Mouse (Mus musculus): ENCODE data around the gene Rsl1. TPM values are rescaled to one million over a fixed set of nuclear protein-coding genes. Genes with fewer than 3 reads are reported as not detected.
"Not testable (repeated sequence)": the region's sequence is repeated elsewhere in the genome, so short reads cannot be mapped to it uniquely, and the experiment has no call there.

Rsl1 gene
- polyA plus RNA-seq (2012; ENCODE audit: insufficient read depth, insufficient read length, missing spikeins), result 9.2 and 11.7 TPM in 2 replicates

- H3K4me3 ChIP-seq (ENCODE audit: insufficient read depth, low read length), result peak within 1 kb of the TSS; percentile 98
- H3K4me1 ChIP-seq (ENCODE audit: control insufficient read depth, insufficient read depth, low read length), result not testable (repeated sequence)
- peak within 1 kb of the TSS; percentile 52 for H3K27ac ChIP-seq (ENCODE audit: insufficient read depth, low read depth, low read length)
These were observed at the start of gene Rsl1 for GRCm38 (mm10) chr13:67172991-67173722. Gene Rsl1, plus strand, starts transcription at chr13:67173182.

DNA sequence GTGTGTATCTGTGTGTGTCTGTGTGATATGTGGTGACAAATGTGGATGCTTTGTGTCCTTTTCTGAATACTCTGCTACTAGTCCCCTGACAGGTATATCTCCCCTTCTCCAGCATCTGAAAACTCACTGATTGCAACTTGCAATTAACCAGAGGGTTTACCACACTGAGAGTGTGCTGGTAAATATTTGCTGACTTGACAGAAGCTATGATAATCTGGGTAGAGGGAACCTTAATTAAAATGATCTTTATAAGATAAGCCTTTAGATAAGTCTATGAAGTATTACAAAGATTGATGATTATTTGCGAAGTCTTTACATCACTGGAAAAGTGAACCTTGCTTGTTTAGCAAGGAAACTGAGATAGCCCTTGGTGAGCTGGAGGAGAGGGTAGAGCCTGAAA lies 48.5 kb upstream of the Rsl1 start:
- no peaks in the 10 kb centered on the region for H3K4me1 ChIP-seq (ENCODE audit: control insufficient read depth, insufficient read depth, low read length)
- TF ChIP-seq POLR2A (IDR thresholded peaks at IDR 0.05; ENCODE audit: borderline replicate concordance, low read depth, low read length) (no peak), CTCF (IDR thresholded peaks at IDR 0.05; ENCODE audit: low read depth, low read length) (no peak)
- no peak overlapping the region for H3K27ac ChIP-seq (ENCODE audit: insufficient read depth, low read depth, low read length)
- H3K4me3 ChIP-seq (ENCODE audit: insufficient read depth, low read length), result no peak overlapping the region

DNA sequence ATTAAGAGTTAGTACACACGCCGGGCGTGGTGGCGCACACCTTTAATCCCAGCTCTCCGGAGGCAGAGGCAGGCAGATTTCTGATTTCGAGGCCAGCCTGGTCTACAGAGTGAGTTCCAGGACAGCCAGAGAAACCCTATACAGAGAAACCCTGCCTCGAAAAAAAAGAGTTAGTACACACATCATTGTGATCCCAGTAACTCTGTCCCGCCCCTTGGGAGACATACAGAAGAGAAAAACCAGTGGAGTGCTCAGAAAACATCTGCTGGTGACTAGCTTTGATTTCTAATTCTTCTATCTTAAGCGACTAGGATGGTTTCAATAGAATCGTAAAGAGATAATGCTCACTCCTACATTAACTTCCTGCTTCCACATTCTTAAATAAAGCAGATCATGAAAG lies 45.5 kb upstream of the Rsl1 start:
- H3K4me1 ChIP-seq (ENCODE audit: control insufficient read depth, insufficient read depth, low read length); H3K4me3 ChIP-seq (ENCODE audit: insufficient read depth, low read length); H3K27ac ChIP-seq (ENCODE audit: insufficient read depth, low read depth, low read length): not testable (repeated sequence)

- no peaks in the 10 kb centered on the region for H3K4me1 ChIP-seq (ENCODE audit: control insufficient read depth, insufficient read depth, low read length)
- H3K4me3 ChIP-seq (ENCODE audit: insufficient read depth, low read length), result peak overlapping the region; percentile 88
- 0 out of 2 replicates have a peak overlapping the region, but pooled peaks have one; percentile 39 for H3K27ac ChIP-seq (ENCODE audit: insufficient read depth, low read depth, low read length)
- 0 out of 2 replicates have a peak, but pooled peaks have one; percentile 14 for TF ChIP-seq CTCF (IDR thresholded peaks at IDR 0.05; ENCODE audit: low read depth, low read length)
- no peak; the same call in 1 of the 2 replicates for TF ChIP-seq POLR2A (IDR thresholded peaks at IDR 0.05; ENCODE audit: borderline replicate concordance, low read depth, low read length)
These were observed 44.8 kb upstream of the Rsl1 start for GRCm38 (mm10) chr13:67128038-67128721.

GRCm38 (mm10) chr13:67166122-67166521 lies 6.9 kb upstream of the Rsl1 start:
- H3K4me3 ChIP-seq (ENCODE audit: insufficient read depth, low read length); H3K27ac ChIP-seq (ENCODE audit: insufficient read depth, low read depth, low read length); H3K4me1 ChIP-seq (ENCODE audit: control insufficient read depth, insufficient read depth, low read length): not testable (repeated sequence)

GRCm38 (mm10) chr13:67173723-67174055 lies 707 bp downstream of the Rsl1 start:
- Histone ChIP-seq H3K27ac (ENCODE audit: insufficient read depth, low read depth, low read length) (no peak overlapping the region), H3K4me3 (ENCODE audit: insufficient read depth, low read length) (peak overlapping the region; percentile 98), H3K4me1 (ENCODE audit: control insufficient read depth, insufficient read depth, low read length) (no peaks in the 10 kb centered on the region)
- TF ChIP-seq CTCF (IDR thresholded peaks at IDR 0.05; ENCODE audit: low read depth, low read length), result no peak
- TF ChIP-seq POLR2A (IDR thresholded peaks at IDR 0.05; ENCODE audit: borderline replicate concordance, low read depth, low read length), result no peak

DNA sequence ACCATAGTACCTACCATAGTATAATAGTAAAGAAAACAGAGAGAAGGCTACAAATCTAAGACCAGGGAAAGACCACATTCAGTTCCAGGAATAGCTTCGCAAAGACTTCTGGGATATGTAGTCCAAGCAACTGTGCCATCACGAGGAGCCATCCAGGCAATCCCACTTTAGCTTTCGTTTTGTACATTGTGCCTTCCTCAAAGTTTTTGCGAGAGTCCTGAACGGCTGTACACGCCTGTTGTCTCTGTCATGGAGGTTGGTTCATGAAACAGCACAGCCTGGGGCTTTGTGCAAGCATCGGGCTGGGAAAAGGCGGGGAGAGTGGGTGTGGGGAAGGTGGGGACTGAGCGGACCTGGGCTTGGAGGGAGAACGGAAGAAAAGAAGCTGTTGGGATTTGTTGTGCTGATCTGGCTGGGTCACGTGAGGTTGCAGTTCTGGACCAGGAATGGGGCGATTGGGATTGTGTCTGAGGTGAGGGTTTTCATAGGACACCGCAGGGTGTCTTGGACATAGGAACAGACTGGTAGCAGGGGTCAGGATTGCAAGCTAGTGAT lies 21.4 kb downstream of the Rsl1 start, which contains the start of gene Zfp455:
Gene Zfp455 (plus strand): TSS at position 167 of the 555 bp plus-strand sequence.
- TF ChIP-seq POLR2A (IDR thresholded peaks at IDR 0.05; ENCODE audit: borderline replicate concordance, low read depth, low read length) (no peak), CTCF (IDR thresholded peaks at IDR 0.05; ENCODE audit: low read depth, low read length) (no peak)
- peak within 1 kb of the TSS; percentile 93 for H3K4me3 ChIP-seq (ENCODE audit: insufficient read depth, low read length)
- H3K4me1 ChIP-seq (ENCODE audit: control insufficient read depth, insufficient read depth, low read length), result peaks cover 2% of the 10 kb centered on the region; the same call in 1 of the 2 replicates
- peak within 1 kb of the TSS; percentile 67 for H3K27ac ChIP-seq (ENCODE audit: insufficient read depth, low read depth, low read length)

- H3K4me3 ChIP-seq (ENCODE audit: insufficient read depth, low read length), result no peak overlapping the region
- no peak overlapping the region for H3K27ac ChIP-seq (ENCODE audit: insufficient read depth, low read depth, low read length)
- no peaks in the 10 kb centered on the region for H3K4me1 ChIP-seq (ENCODE audit: control insufficient read depth, insufficient read depth, low read length)
- TF ChIP-seq CTCF (IDR thresholded peaks at IDR 0.05; ENCODE audit: low read depth, low read length), result no peak
- TF ChIP-seq POLR2A (IDR thresholded peaks at IDR 0.05; ENCODE audit: borderline replicate concordance, low read depth, low read length), result no peak
These were observed 28.7 kb downstream of the Rsl1 start for GRCm38 (mm10) chr13:67201656-67202055.

DNA sequence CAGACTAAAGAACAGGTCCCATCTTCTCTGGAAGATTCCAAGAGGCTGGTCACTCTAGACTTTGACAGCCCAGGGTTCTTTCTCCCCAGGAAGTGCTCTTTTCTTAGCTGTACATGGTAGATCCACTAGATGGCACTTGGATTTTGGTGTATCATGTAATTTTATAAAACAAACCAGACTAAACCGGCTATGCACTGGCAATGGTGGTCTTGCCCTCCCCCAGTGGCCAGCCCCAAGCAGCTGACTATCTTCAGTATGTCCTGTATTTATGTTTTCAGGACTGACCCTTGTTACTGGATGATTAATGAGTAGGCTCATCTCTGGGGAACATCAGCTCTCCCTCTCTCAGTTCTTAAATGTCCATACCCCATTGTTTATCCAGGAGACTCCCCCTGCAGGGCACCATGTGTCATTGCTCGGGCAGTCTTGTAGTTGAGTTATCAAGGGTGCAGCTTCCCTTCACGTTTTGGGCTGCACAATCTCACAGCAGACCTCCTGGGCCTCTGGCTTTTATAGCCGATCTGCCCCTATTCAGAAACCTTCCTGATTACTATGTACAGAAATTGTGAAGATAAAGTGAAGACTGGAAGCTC lies 41.1 kb downstream of the Rsl1 start:
- no peak overlapping the region for H3K4me3 ChIP-seq (ENCODE audit: insufficient read depth, low read length)
- no peak overlapping the region for H3K27ac ChIP-seq (ENCODE audit: insufficient read depth, low read depth, low read length)
- TF ChIP-seq CTCF (IDR thresholded peaks at IDR 0.05; ENCODE audit: low read depth, low read length) (no peak), POLR2A (IDR thresholded peaks at IDR 0.05; ENCODE audit: borderline replicate concordance, low read depth, low read length) (no peak)
- H3K4me1 ChIP-seq (ENCODE audit: control insufficient read depth, insufficient read depth, low read length), result no peaks in the 10 kb centered on the region

Other genes with a start within 250 kb of the Rsl1 start
- gene Zfp712, start 112.0 kb upstream of the Rsl1 start, polyA plus RNA-seq (2012; ENCODE audit: insufficient read depth, insufficient read length, missing spikeins), result 0.83 and 1.4 TPM in 2 replicates
- gene Zfp708, start 75.2 kb upstream of the Rsl1 start, polyA plus RNA-seq (2012; ENCODE audit: insufficient read depth, insufficient read length, missing spikeins), result not detected in 2 replicates
- gene Gm28557, start 64.6 kb upstream of the Rsl1 start, polyA plus RNA-seq (2012; ENCODE audit: insufficient read depth, insufficient read length, missing spikeins), result 6.2 and 7.1 TPM in 2 replicates
- gene Rslcan18, start 56.9 kb upstream of the Rsl1 start, polyA plus RNA-seq (2012; ENCODE audit: insufficient read depth, insufficient read length, missing spikeins), result 0.90 and 1.5 TPM in 2 replicates
- 3.1 and 3.8 TPM in 2 replicates for gene Zfp759, start 51.5 kb upstream of the Rsl1 start, polyA plus RNA-seq (2012; ENCODE audit: insufficient read depth, insufficient read length, missing spikeins)
- gene Zfp455, start 21.3 kb downstream of the Rsl1 start, polyA plus RNA-seq (2012; ENCODE audit: insufficient read depth, insufficient read length, missing spikeins), result 6.5 and 6.7 TPM in 2 replicates
- 2.5 and 2.7 TPM in 2 replicates for gene Zfp458, start 105.3 kb downstream of the Rsl1 start, polyA plus RNA-seq (2012; ENCODE audit: insufficient read depth, insufficient read length, missing spikeins)
- gene Zfp457, start 133.3 kb downstream of the Rsl1 start, polyA plus RNA-seq (2012; ENCODE audit: insufficient read depth, insufficient read length, missing spikeins), result 0.84 TPM in 1 of 2 replicates, not detected in the other
- 7.0 and 7.9 TPM in 2 replicates for gene Zfp595, start 159.4 kb downstream of the Rsl1 start, polyA plus RNA-seq (2012; ENCODE audit: insufficient read depth, insufficient read length, missing spikeins)
- gene Gm28044, start 187.4 kb downstream of the Rsl1 start, polyA plus RNA-seq (2012; ENCODE audit: insufficient read depth, insufficient read length, missing spikeins), result not detected in 2 replicates
- gene Zfp953, start 187.4 kb downstream of the Rsl1 start, polyA plus RNA-seq (2012; ENCODE audit: insufficient read depth, insufficient read length, missing spikeins), result 5.8 and 6.2 TPM in 2 replicates
- gene Gm28041, start 202.6 kb downstream of the Rsl1 start, polyA plus RNA-seq (2012; ENCODE audit: insufficient read depth, insufficient read length, missing spikeins), result 1.7 TPM in 1 of 2 replicates, not detected in the other
- gene Zfp456, start 202.6 kb downstream of the Rsl1 start, polyA plus RNA-seq (2012; ENCODE audit: insufficient read depth, insufficient read length, missing spikeins), result 4.5 and 7.1 TPM in 2 replicates
- 13.5 and 14.4 TPM in 2 replicates for gene Zfp429, start 226.6 kb downstream of the Rsl1 start, polyA plus RNA-seq (2012; ENCODE audit: insufficient read depth, insufficient read length, missing spikeins)
- 0.16 TPM in 1 of 2 replicates, not detected in the other for gene Zfp459, start 248.2 kb downstream of the Rsl1 start, polyA plus RNA-seq (2012; ENCODE audit: insufficient read depth, insufficient read length, missing spikeins)